In genomic region chr6:54726796-54727195, GRCm38 (mm10) we compare ENCODE assay signal across 19 mouse cellular contexts.
"Had no signal": no experiment of that assay in that cellular context is flagged by ENCODE, and none has a peak within 500 bp of the region (broad histone marks: within the 10 kb centered on the region; RNA-seq: fewer than 3 reads in every experiment).

No protein-coding gene starts in this region.

- H3K9me3 ChIP-seq: heart, embryonic 12.5 days; hindbrain, embryonic 13.5 days; hindbrain, embryonic 15.5 days; limb, embryonic 13.5 days; limb, embryonic 15.5 days; liver, embryonic 13.5 days; liver, embryonic 15.5 days had no signal

- H3K36me3 ChIP-seq: heart, embryonic 12.5 days; hindbrain, embryonic 13.5 days; hindbrain, embryonic 15.5 days; limb, embryonic 13.5 days; limb, embryonic 15.5 days; liver, embryonic 13.5 days; liver, embryonic 15.5 days had no signal

- H3K4me2 ChIP-seq: heart, embryonic 12.5 days; hindbrain, embryonic 13.5 days; hindbrain, embryonic 15.5 days; limb, embryonic 13.5 days; limb, embryonic 15.5 days; liver, embryonic 13.5 days; liver, embryonic 15.5 days had no signal

- H3K27me3 ChIP-seq: hindbrain, embryonic 13.5 days; hindbrain, embryonic 15.5 days; limb, embryonic 13.5 days; limb, embryonic 15.5 days; liver, embryonic 13.5 days; liver, embryonic 15.5 days had no signal

- H3K4me3 ChIP-seq: heart, adult 2 months; heart, embryonic 12.5 days; hindbrain, embryonic 13.5 days; hindbrain, embryonic 15.5 days; limb, embryonic 13.5 days; limb, embryonic 15.5 days; liver, embryonic 13.5 days; liver, embryonic 15.5 days had no signal

- H3K27ac ChIP-seq: heart, adult 2 months; hindbrain, embryonic 13.5 days; hindbrain, embryonic 15.5 days; hindbrain, postnatal 0 days; limb, embryonic 13.5 days; limb, embryonic 15.5 days had no signal

- DNase-seq: gastrocnemius, postnatal 14 days; gastrocnemius, postnatal 36 days; heart, postnatal 10 days; heart, postnatal 36 days; kidney, postnatal 10 days; layer of hippocampus, adult 9-11 months; layer of hippocampus, postnatal 36 days; left cerebral cortex, postnatal 4 days; liver, embryonic 13.5 days; lung, adult 18-20 months had no signal

- ATAC-seq: hindbrain, postnatal 0 days; intestine, embryonic 16.5 days had no signal

- H3K9ac ChIP-seq: heart, embryonic 12.5 days; hindbrain, embryonic 13.5 days; hindbrain, embryonic 15.5 days; limb, embryonic 13.5 days; limb, embryonic 15.5 days; liver, embryonic 13.5 days; liver, embryonic 15.5 days had no signal

- H3K4me1 ChIP-seq: heart, embryonic 12.5 days; hindbrain, embryonic 13.5 days; hindbrain, embryonic 15.5 days; limb, embryonic 13.5 days; limb, embryonic 15.5 days had no signal
